Mouse (Mus musculus) spleen, adult 2 months (tissue): ENCODE data around the gene Garnl3.

Source experiments
- CTCF ChIP-seq: fragments of 200-500 bp; IDR thresholded peaks from 2 replicates; pipeline ENCODE4 v1.5.1; 2011; ENCODE audit warnings: mild to moderate bottlenecking, inconsistent platforms; ENCODE audit not compliant: insufficient read depth, insufficient read length, insufficient replicate concordance; ENCODE audit errors: extremely low read depth
- POLR2A ChIP-seq: fragments of 200-500 bp; IDR thresholded peaks from 2 replicates; pipeline ENCODE4 v1.6.1; 2011; ENCODE audit warnings: low read depth, low read length, inconsistent platforms

GRCm38 (mm10) chr2:33065610-33066009 is 65.8 kb downstream of the Garnl3 start:
- no peak for TF ChIP-seq CTCF
- no peak for TF ChIP-seq POLR2A
